Mouse (Mus musculus) kidney, adult 2 months (tissue): Measurements from ENCODE around the gene Cntnap2.

Experiments
- CTCF ChIP-seq: fragments of 200-500 bp; conservative IDR thresholded peaks from 2 replicates; pipeline ENCODE4 v1.5.1; 2011; ENCODE audit warnings: low read depth, mild to moderate bottlenecking, control low read depth, low read length, moderate library complexity, mixed read lengths; ENCODE audit not compliant: insufficient read depth, insufficient read length
- POLR2A ChIP-seq: fragments of 200-500 bp; IDR thresholded peaks from one replicate; pipeline ENCODE4 v1.6.1; 2011; ENCODE audit warnings: low read depth, low read length, control low read depth

DNA sequence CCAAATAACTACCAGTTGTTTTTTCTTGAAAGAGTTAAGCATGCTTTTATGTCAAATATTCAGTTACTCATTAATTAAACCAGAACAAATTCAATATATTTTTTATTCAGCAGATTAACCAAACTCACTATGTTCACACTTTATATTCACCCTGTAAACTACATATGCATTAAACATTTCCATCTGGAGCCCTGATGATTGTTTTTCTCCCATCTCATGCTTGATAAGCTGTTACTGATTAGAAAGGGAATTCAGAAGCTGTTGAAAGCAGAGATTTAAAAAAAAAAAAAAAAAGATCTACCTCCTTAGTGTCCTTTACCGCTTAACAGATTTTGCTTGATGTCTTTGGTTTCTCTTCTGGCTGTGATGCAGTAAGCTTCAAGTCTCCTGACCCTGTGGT, 905.3 kb downstream of the Cntnap2 start:
- no peak for TF ChIP-seq POLR2A
- no peak for TF ChIP-seq CTCF
